Mouse (Mus musculus) hindbrain, embryonic 14.5 days (tissue): ENCODE measurements around the gene Thap3. TPM values are rescaled to one million over a fixed set of nuclear protein-coding genes. Genes with fewer than 3 reads are reported as not detected.

Experiments used
- ATAC-seq: fragments of 200-750 bp; cut with Nextera tagmentation; 2 replicates; pipeline ENCODE4 v1.8.0; 2017; ENCODE audit warnings: moderate number of reproducible peaks, mild to moderate bottlenecking, moderate TSS enrichment, moderate library complexity; ENCODE audit not compliant: low FRiP score
- DNase-seq: peaks from one replicate; pipeline ENCODE4 v3.0.0-alpha.2; 2015; ENCODE audit warnings: low spot score
- H3K27ac ChIP-seq: fragments of 300-500 bp; sonication (generic); 2 replicates; pipeline ENCODE4 v1.5.1; 2014; ENCODE audit warnings: mild to moderate bottlenecking, moderate library complexity
- H3K27me3 ChIP-seq: fragments of 300-500 bp; sonication (generic); 2 replicates; pipeline ENCODE4 v1.6.1; 2014; ENCODE audit warnings: mild to moderate bottlenecking, low read length, mixed read lengths; ENCODE audit not compliant: control insufficient read depth, insufficient read depth
- H3K36me3 ChIP-seq: fragments of 300-500 bp; sonication (generic); replicated peaks from 2 replicates; pipeline ENCODE4 v1.6.1; 2014; ENCODE audit not compliant: control insufficient read depth, insufficient read depth
- H3K4me1 ChIP-seq: fragments of 300-500 bp; sonication (generic); replicated peaks from 2 replicates; pipeline ENCODE4 v1.6.1; 2014; ENCODE audit warnings: antibody characterized with exemption, low read length, mixed read lengths; ENCODE audit not compliant: control insufficient read depth, insufficient read depth
- H3K4me2 ChIP-seq: fragments of 300-500 bp; sonication (generic); replicated peaks from 2 replicates; pipeline ENCODE4 v1.6.1; 2014; ENCODE audit warnings: mild to moderate bottlenecking, moderate library complexity
- H3K4me3 ChIP-seq: fragments of 300-500 bp; sonication (generic); replicated peaks from 2 replicates; pipeline ENCODE4 v1.5.1; 2014; ENCODE audit warnings: mild to moderate bottlenecking, low read length
- H3K9ac ChIP-seq: fragments of 300-500 bp; sonication (generic); 2 replicates; pipeline ENCODE4 v1.6.1; 2014
- H3K9me3 ChIP-seq: fragments of 300-500 bp; sonication (generic); 2 replicates; pipeline ENCODE4 v1.6.1; 2016; ENCODE audit warnings: low read length; ENCODE audit not compliant: control insufficient read depth
- whole genome bisulfite sequencing: fragments of 180-500 bp; shearing (Covaris S2); extraction: QIAGEN DNeasy Blood & Tissue Kit; methylation state at CpG from one replicate; pipeline ENCODE4 v1.1.7; 2014; 5-methylcytosine and 5-hydroxymethylcytosine counted together
- polyA plus RNA-seq: library from polyadenylated mRNA; unstranded; fragments of >200 nt; fragmentation: Nextera tagmentation; extraction: Ambion mirVana; gene quantifications from 2 replicates; pipeline ENCODE4 v1.2.1, GENCODE M21; 2014

Thap3 gene
- polyA plus RNA-seq, 1 experiment from 2014 or later, result 25.1 TPM

- Histone ChIP-seq H3K4me1 (peaks cover 39% of the 10 kb centered on the region), H3K4me2 (peak overlapping the region; percentile 95), H3K9ac (peak overlapping the region; percentile 71), H3K4me3 (peak overlapping the region; percentile 77), H3K27me3 (no peaks in the 10 kb centered on the region), H3K36me3 (peaks cover 23% of the 10 kb centered on the region), H3K27ac (no peak overlapping the region; the same call in 1 of the 2 replicates), H3K9me3 (no peaks in the 10 kb centered on the region)
- no peak for DNase-seq
- ATAC-seq, result peak; percentile 50; the same call in 1 of the 2 replicates
- WGBS, result 3% methylated on average over 33 of the region's 41 CpGs
These were observed 38.1 kb upstream of the Thap3 start for GRCm38 (mm10) chr4:152026751-152027508.

- H3K4me1 ChIP-seq, result peaks cover 33% of the 10 kb centered on the region
- DNase-seq, result no peak
- H3K27ac ChIP-seq, result no peak overlapping the region
- no peaks in the 10 kb centered on the region for H3K27me3 ChIP-seq
- no peak overlapping the region for H3K9ac ChIP-seq
- no peak overlapping the region for H3K4me2 ChIP-seq
- H3K9me3 ChIP-seq, result no peaks in the 10 kb centered on the region
- H3K36me3 ChIP-seq, result peaks cover 47% of the 10 kb centered on the region
- 92% methylated on average over 11 of the region's 11 CpGs for WGBS
- no peak for ATAC-seq
- H3K4me3 ChIP-seq, result no peak overlapping the region
These were observed 35.7 kb upstream of the Thap3 start for GRCm38 (mm10) chr4:152024525-152024924.

GRCm38 (mm10) chr4:152022506-152022905, 33.7 kb upstream of the Thap3 start:
- H3K9me3 ChIP-seq, result no peaks in the 10 kb centered on the region
- no peak overlapping the region for H3K4me3 ChIP-seq
- WGBS, result 86% methylated on average over 8 of the region's 8 CpGs
- DNase-seq (no peak), ATAC-seq (no peak)
- H3K27ac ChIP-seq, result no peak overlapping the region
- no peak overlapping the region for H3K9ac ChIP-seq
- no peaks in the 10 kb centered on the region for H3K27me3 ChIP-seq
- peaks cover 55% of the 10 kb centered on the region for H3K36me3 ChIP-seq
- H3K4me2 ChIP-seq, result no peak overlapping the region
- H3K4me1 ChIP-seq, result peaks cover 22% of the 10 kb centered on the region

GRCm38 (mm10) chr4:152021568-152022097, 32.8 kb upstream of the Thap3 start:
- Histone ChIP-seq H3K27ac (no peak overlapping the region), H3K9ac (no peak overlapping the region), H3K4me1 (peaks cover 19% of the 10 kb centered on the region), H3K36me3 (peaks cover 56% of the 10 kb centered on the region), H3K27me3 (no peaks in the 10 kb centered on the region), H3K9me3 (no peaks in the 10 kb centered on the region), H3K4me2 (no peak overlapping the region), H3K4me3 (no peak overlapping the region)
- 74% methylated on average over 12 of the region's 12 CpGs for WGBS
- DNase-seq (no peak), ATAC-seq (no peak)

- DNase-seq, result no peak
- no peak overlapping the region for H3K4me2 ChIP-seq
- no peaks in the 10 kb centered on the region for H3K9me3 ChIP-seq
- peaks cover 69% of the 10 kb centered on the region for H3K36me3 ChIP-seq
- H3K27ac ChIP-seq, result no peak overlapping the region
- 94% methylated on average over 21 of the region's 21 CpGs for WGBS
- H3K27me3 ChIP-seq, result no peaks in the 10 kb centered on the region
- no peak overlapping the region for H3K4me3 ChIP-seq
- no peak for ATAC-seq
- H3K4me1 ChIP-seq, result peaks cover 2% of the 10 kb centered on the region; the same call in 1 of the 2 replicates
- H3K9ac ChIP-seq, result no peak overlapping the region
These were observed 31.2 kb upstream of the Thap3 start for GRCm38 (mm10) chr4:152020024-152020423.

GRCm38 (mm10) chr4:152019073-152019472, 30.3 kb upstream of the Thap3 start:
- Histone ChIP-seq H3K27ac (no peak overlapping the region), H3K4me1 (no peaks in the 10 kb centered on the region), H3K36me3 (peaks cover 63% of the 10 kb centered on the region), H3K4me2 (no peak overlapping the region), H3K27me3 (no peaks in the 10 kb centered on the region), H3K9ac (no peak overlapping the region), H3K4me3 (no peak overlapping the region), H3K9me3 (no peaks in the 10 kb centered on the region)
- WGBS, result 91% methylated on average over 6 of the region's 6 CpGs
- DNase-seq (no peak), ATAC-seq (no peak)

- Histone ChIP-seq H3K9me3 (no peaks in the 10 kb centered on the region), H3K27ac (no peak overlapping the region), H3K27me3 (peaks cover 17% of the 10 kb centered on the region), H3K36me3 (peaks cover 17% of the 10 kb centered on the region), H3K4me3 (no peak overlapping the region), H3K9ac (no peak overlapping the region), H3K4me2 (no peak overlapping the region), H3K4me1 (peaks cover 24% of the 10 kb centered on the region)
- no peak for ATAC-seq
- 88% methylated on average over 12 of the region's 12 CpGs for WGBS
- DNase-seq, result no peak
These were observed 24.4 kb upstream of the Thap3 start for GRCm38 (mm10) chr4:152013036-152013813.

- Histone ChIP-seq H3K4me2 (no peak overlapping the region), H3K9me3 (no peaks in the 10 kb centered on the region), H3K36me3 (peaks cover 17% of the 10 kb centered on the region), H3K27me3 (peaks cover 27% of the 10 kb centered on the region), H3K27ac (no peak overlapping the region), H3K4me1 (peaks cover 29% of the 10 kb centered on the region), H3K4me3 (no peak overlapping the region), H3K9ac (no peak overlapping the region)
- no peak for ATAC-seq
- DNase-seq, result no peak
- WGBS, result 92% methylated on average over 16 of the region's 16 CpGs
These were observed 23.3 kb upstream of the Thap3 start for GRCm38 (mm10) chr4:152012109-152012508.

GRCm38 (mm10) chr4:152011171-152011760, 22.5 kb upstream of the Thap3 start:
- WGBS, result 81% methylated on average over 8 of the region's 8 CpGs
- peaks cover 13% of the 10 kb centered on the region for H3K36me3 ChIP-seq
- H3K27ac ChIP-seq, result no peak overlapping the region
- ATAC-seq (no peak), DNase-seq (no peak)
- H3K4me1 ChIP-seq, result peaks cover 29% of the 10 kb centered on the region
- peak overlapping the region; percentile 65 for H3K4me3 ChIP-seq
- H3K27me3 ChIP-seq, result peaks cover 36% of the 10 kb centered on the region
- H3K9me3 ChIP-seq, result no peaks in the 10 kb centered on the region
- peak overlapping the region; percentile 100 for H3K4me2 ChIP-seq
- no peak overlapping the region for H3K9ac ChIP-seq
